ENCODE assay signal across 25 mouse cellular contexts in the genomic region with DNA sequence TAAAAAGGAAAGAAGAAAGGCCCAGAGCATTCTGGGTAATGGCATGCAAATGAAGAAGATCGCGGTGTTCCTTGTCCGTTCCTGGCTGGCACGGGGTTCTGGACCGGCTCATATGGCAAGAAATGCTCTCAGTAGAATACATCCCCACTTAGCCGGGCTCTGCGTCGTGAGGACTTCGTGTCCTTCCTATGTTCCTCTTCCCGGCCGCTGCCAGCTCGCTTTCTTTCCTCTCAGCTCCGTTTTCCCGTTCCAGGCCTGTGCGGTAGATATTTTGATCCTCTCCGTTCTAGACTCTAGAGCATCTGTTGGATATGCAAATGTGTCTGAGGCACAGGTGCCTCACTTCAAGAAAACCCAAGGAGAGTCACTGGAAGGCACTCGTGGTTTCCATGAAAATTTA. TPM values are rescaled to one million over a fixed set of nuclear protein-coding genes. Genes with fewer than 3 reads are reported as not detected.
DNase-seq lines count a peak whose midpoint lies in the region; ATAC-seq and TF ChIP-seq lines count a peak whose summit lies in the region.
"Had no signal": no experiment of that assay in that cellular context is flagged by ENCODE, and none has a peak within 500 bp of the region (broad histone marks: within the 10 kb centered on the region; RNA-seq: fewer than 3 reads in every experiment).

No protein-coding gene starts in this region.

- peak in 1 of 2 experiments; percentile 53 for DNase-seq in layer of hippocampus, adult 2 months (ENCODE audit: low spot score in 2 of 2)
- DNase-seq in layer of hippocampus, postnatal 14 days (ENCODE audit: low spot score in 2 of 2) = no peak
- no peak for DNase-seq in testis, postnatal 10 days (ENCODE audit: low spot score)
- DNase-seq in left cerebral cortex, postnatal 25 days (ENCODE audit: low spot score in 2 of 2) = peak; percentile 42 to 61
- no peak for DNase-seq in adipocyte (ENCODE audit: low spot score)
- DNase-seq: cerebellum, adult 11 months; retina, postnatal 1 day had no signal

- ATAC-seq in midbrain, embryonic 16.5 days = no peak
- ATAC-seq: CD4-positive, CD25-positive, alpha-beta regulatory T cell, adult 4 months; Patski had no signal

- TF ChIP-seq CTCF in layer of hippocampus, adult 2 months (conservative IDR thresholded peaks at IDR 0.05) = no peak
- TF ChIP-seq CTCF in testis, adult 2 months (IDR thresholded peaks at IDR 0.05; ENCODE audit: control insufficient read depth, insufficient read depth, insufficient replicate concordance, low read depth, low read length) = no peak

- no peaks in the 10 kb centered on the region for H3K9me3 ChIP-seq in midbrain, embryonic 16.5 days (replicated peaks; ENCODE audit: control insufficient read depth, low read length, poor library complexity, severe bottlenecking)
- H3K9me3 ChIP-seq: forebrain, embryonic 10.5 days; hindbrain, embryonic 13.5 days; intestine, embryonic 15.5 days had no signal

- H3K36me3 ChIP-seq in testis, adult 2 months (ENCODE audit: control insufficient read depth, insufficient read depth, low read length) = no peaks in the 10 kb centered on the region
- H3K36me3 ChIP-seq in midbrain, embryonic 16.5 days (ENCODE audit: control insufficient read depth, insufficient read depth, low read length) = no peaks in the 10 kb centered on the region
- H3K36me3 ChIP-seq: forebrain, embryonic 10.5 days; hindbrain, embryonic 13.5 days; intestine, embryonic 15.5 days had no signal

- intact Hi-C loops in left cerebral cortex, postnatal 25 days (cut with DNase I) = loop anchor here (5.0 kb wide), 1 partner anchor 112 kb away; the partner anchor contains the start of gene Dusp5

- 83% methylated on average over 17 of the region's 17 CpGs for WGBS in midbrain, embryonic 16.5 days

- H3K4me3 ChIP-seq in layer of hippocampus, adult 2 months = no peak overlapping the region
- H3K4me3 ChIP-seq in testis, adult 2 months (ENCODE audit: control insufficient read depth, low read depth, low read length) = peak overlapping the region; percentile 87
- no peak overlapping the region for H3K4me3 ChIP-seq in midbrain, embryonic 16.5 days (ENCODE audit: low read depth, low read length)
- H3K4me3 ChIP-seq: forebrain, embryonic 10.5 days; hindbrain, embryonic 13.5 days; intestine, embryonic 15.5 days; myocyte had no signal

- H3K4me1 ChIP-seq in testis, adult 2 months (ENCODE audit: control insufficient read depth, insufficient read depth, low read length) = peaks cover 8% of the 10 kb centered on the region
- no peaks in the 10 kb centered on the region for H3K4me1 ChIP-seq in midbrain, embryonic 16.5 days (ENCODE audit: control insufficient read depth, insufficient read depth, low read length)

- no peak overlapping the region for H3K4me2 ChIP-seq in midbrain, embryonic 16.5 days (ENCODE audit: low read length)
- H3K4me2 ChIP-seq: hindbrain, embryonic 13.5 days; intestine, embryonic 15.5 days; midbrain, embryonic 11.5 days had no signal

- peak overlapping the region; percentile 74 for H3K27ac ChIP-seq in layer of hippocampus, adult 2 months
- H3K27ac ChIP-seq in testis, adult 2 months (ENCODE audit: control insufficient read depth, insufficient read depth, low read depth, low read length) = peak overlapping the region; percentile 73
- H3K27ac ChIP-seq in midbrain, embryonic 16.5 days (ENCODE audit: low read length) = no peak overlapping the region
- H3K27ac ChIP-seq: forebrain, embryonic 10.5 days; hindbrain, embryonic 13.5 days; intestine, embryonic 15.5 days; stomach, postnatal 0 days had no signal

- H3K9ac ChIP-seq in midbrain, embryonic 16.5 days (ENCODE audit: low read depth, low read length) = no peak overlapping the region
- H3K9ac ChIP-seq: hindbrain, embryonic 13.5 days; intestine, embryonic 15.5 days had no signal

- TF ChIP-seq POLR2A in testis, adult 2 months (IDR thresholded peaks at IDR 0.05; ENCODE audit: control insufficient read depth, low read depth, low read length) = 0 out of 2 replicates have a peak, but pooled peaks have one; percentile 17

- H3K27me3 ChIP-seq in testis, adult 2 months (ENCODE audit: control insufficient read depth, insufficient read depth, low read length) = no peaks in the 10 kb centered on the region
- no peaks in the 10 kb centered on the region for H3K27me3 ChIP-seq in midbrain, embryonic 16.5 days (ENCODE audit: control insufficient read depth, insufficient read depth, low read depth, low read length)
- H3K27me3 ChIP-seq: hindbrain, embryonic 13.5 days; intestine, embryonic 15.5 days; Patski had no signal

RNA-seq across cellular contexts. Expression of gene Smndc1, which starts 24.8 kb away (rescaled TPM):
- total RNA-seq in layer of hippocampus, adult 2 months (2021) = 10 to 100 TPM; 39.9 to 40.7 TPM
- total RNA-seq in layer of hippocampus, postnatal 14 days (2021) = 10 to 100 TPM; 34.9 to 36.8 TPM
- polyA plus RNA-seq in testis, adult 2 months (2012; rRNA removed) = 9.1 and 12.2 TPM in 2 replicates
- 10 to 100 TPM; 36.6 to 37.6 TPM for total RNA-seq in left cerebral cortex, postnatal 25 days (2021)
- polyA plus RNA-seq in midbrain, embryonic 16.5 days (2015; fragmentation: Nextera tagmentation; extraction: Ambion mirVana) = 31.2 and 32.2 TPM in 2 replicates

RNA-seq across cellular contexts. Expression of gene Gm10197, which starts 43.6 kb away (rescaled TPM):
- not detected for total RNA-seq in layer of hippocampus, adult 2 months (2021)
- not detected for total RNA-seq in layer of hippocampus, postnatal 14 days (2021)
- not detected in 2 replicates for polyA plus RNA-seq in testis, adult 2 months (2012; rRNA removed)
- total RNA-seq in left cerebral cortex, postnatal 25 days (2021) = not detected
- not detected in 2 replicates for polyA plus RNA-seq in midbrain, embryonic 16.5 days (2015; fragmentation: Nextera tagmentation; extraction: Ambion mirVana)
- total RNA-seq: adrenal gland, adult 18-20 months; granulocyte monocyte progenitor cell, adult 5-6 weeks; layer of hippocampus, postnatal 10 days; neutrophil, adult 5-6 weeks had no signal
- polyA plus RNA-seq: CD4-positive, CD25-positive, alpha-beta regulatory T cell, adult 4 months; embryonic facial prominence, embryonic 11.5 days; forebrain, embryonic 10.5 days; hindbrain, embryonic 13.5 days; kidney, postnatal 0 days; liver, embryonic 16.5 days; midbrain, embryonic 11.5 days; myocyte; spleen, adult 2 months; stomach, postnatal 0 days had no signal

Comparison
In these comparisons a context has a peak if more than half of its experiments do, and no peak if none do; other contexts are left out.
1. DNase-seq: peak in left cerebral cortex, postnatal 25 days (2 of 2); none in layer of hippocampus, postnatal 14 days (0 of 2), testis, postnatal 10 days (single experiment) and adipocyte (single experiment).